Mouse (Mus musculus): ENCODE results near the gene Dand5. TPM values are rescaled to one million over a fixed set of nuclear protein-coding genes. Genes with fewer than 3 reads are reported as not detected.
"Not testable (repeated sequence)": the region's sequence is repeated elsewhere in the genome, so short reads cannot be mapped to it uniquely, and the experiment has no call there.

Gene Dand5
- polyA plus RNA-seq, 1 experiment from 2014 or later, result 5.2 TPM

DNA sequence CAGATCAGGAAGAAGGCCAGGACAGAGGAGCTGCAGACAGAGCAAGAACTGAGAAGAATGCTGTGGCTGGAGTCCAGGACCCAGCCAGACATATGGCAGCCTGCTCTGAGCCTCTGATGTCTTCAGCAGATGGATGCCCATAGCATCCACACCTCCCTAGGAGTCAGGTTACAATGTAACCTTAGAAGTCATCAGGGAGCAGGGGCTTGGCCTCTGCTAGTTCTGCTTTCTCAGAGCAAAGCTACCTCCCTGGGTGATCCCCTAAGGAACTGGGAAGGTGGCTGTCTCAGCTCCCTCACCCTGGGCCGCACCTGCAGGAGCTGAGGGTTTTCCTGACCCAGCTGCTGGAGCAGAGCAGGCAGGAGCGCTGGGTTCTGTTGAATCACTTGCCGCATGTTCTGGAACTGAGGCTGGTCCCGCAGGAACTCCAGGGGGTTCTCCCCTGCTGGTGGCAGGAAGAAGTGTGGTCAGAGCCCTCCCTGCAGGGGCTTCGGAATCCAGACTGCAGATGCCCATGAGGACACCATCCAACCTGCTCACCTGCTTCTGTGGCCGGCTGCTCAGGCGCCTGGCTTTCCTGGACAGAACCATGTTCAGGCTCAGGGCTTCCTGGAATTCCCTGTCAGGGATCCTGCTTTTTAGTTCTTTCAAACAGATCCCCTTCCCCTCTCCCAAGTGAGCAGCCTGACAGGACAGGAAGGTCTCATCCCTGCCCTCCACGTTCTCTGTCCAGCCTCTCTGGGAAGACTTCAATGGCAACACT is 14.7 kb upstream of the Dand5 start:
- peaks cover 27% of the 10 kb centered on the region for H3K4me1 ChIP-seq (replicated peaks; ENCODE audit: control insufficient read depth, insufficient read depth, low read length)
- ATAC-seq (replicated peaks; ENCODE audit: low FRiP score, low TSS enrichment, low read depth) (no peak), DNase-seq (ENCODE audit: low spot score) (peak; percentile 50)
- H3K9me3 ChIP-seq (ENCODE audit: control insufficient read depth, low read length), result no peaks in the 10 kb centered on the region
- WGBS, result 30% methylated on average over 8 of the region's 8 CpGs
- no peaks in the 10 kb centered on the region for H3K27me3 ChIP-seq (replicated peaks; ENCODE audit: control insufficient read depth, insufficient read depth, low read length)
- H3K9ac ChIP-seq (ENCODE audit: low read length), result no peak overlapping the region
- no peak overlapping the region for H3K4me3 ChIP-seq (ENCODE audit: low read depth, low read length)
- H3K27ac ChIP-seq (ENCODE audit: low read depth), result no peak overlapping the region
- no peak overlapping the region for H3K4me2 ChIP-seq (ENCODE audit: low read length)
- peaks cover 63% of the 10 kb centered on the region for H3K36me3 ChIP-seq (ENCODE audit: control insufficient read depth, insufficient read depth, low read length)

DNA sequence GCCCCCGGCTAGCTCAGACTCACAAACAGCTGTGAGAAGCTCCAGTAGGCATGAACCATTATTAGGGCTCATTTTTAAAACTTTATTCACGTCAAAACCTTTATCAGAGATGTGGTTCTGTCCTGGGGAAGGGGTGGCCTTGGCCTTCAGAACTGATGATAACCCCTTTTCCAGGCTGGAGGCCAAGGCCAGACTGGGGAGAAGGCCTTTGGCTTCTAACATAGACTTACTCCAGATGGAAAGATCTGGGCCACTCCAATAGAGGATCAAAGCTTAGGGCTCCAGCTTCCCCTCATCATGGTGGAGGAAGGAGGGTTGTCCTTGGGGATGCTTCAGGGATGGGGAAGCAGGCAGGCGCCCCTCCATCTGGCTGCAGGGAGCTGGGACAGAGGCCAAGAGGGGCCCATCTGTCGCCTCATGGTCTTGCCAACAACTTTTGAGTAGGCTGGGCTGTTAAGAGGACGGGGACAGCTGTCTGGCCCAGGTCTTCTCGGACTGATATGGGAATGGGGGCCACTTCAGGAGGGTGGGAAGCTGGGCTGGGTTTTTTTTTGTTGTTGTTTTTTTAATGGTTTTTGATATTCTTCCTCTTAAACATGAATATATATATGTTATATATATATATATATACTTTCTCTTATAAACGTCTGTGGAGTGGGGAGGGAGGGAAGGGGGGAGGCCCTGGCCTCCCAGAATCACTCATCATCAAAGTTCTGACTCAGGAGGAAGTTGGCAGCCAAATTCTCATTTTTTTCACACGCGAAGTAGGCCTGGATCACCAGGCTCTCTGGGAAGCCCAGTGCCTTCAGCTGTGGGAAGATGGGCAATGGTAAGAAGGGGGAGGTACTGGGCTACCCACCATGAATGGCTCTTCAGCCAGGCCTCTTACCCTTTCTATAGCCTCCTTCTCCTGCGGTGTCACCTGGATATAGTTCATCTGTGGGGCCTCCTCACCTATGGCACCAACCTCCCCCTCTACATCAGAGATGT is 12.5 kb upstream of the Dand5 start:
- WGBS, result 51% methylated on average over 10 of the region's 10 CpGs
- peaks cover 50% of the 10 kb centered on the region for H3K36me3 ChIP-seq (ENCODE audit: control insufficient read depth, insufficient read depth, low read length)
- peak; percentile 46 for DNase-seq (ENCODE audit: low spot score)

DNA sequence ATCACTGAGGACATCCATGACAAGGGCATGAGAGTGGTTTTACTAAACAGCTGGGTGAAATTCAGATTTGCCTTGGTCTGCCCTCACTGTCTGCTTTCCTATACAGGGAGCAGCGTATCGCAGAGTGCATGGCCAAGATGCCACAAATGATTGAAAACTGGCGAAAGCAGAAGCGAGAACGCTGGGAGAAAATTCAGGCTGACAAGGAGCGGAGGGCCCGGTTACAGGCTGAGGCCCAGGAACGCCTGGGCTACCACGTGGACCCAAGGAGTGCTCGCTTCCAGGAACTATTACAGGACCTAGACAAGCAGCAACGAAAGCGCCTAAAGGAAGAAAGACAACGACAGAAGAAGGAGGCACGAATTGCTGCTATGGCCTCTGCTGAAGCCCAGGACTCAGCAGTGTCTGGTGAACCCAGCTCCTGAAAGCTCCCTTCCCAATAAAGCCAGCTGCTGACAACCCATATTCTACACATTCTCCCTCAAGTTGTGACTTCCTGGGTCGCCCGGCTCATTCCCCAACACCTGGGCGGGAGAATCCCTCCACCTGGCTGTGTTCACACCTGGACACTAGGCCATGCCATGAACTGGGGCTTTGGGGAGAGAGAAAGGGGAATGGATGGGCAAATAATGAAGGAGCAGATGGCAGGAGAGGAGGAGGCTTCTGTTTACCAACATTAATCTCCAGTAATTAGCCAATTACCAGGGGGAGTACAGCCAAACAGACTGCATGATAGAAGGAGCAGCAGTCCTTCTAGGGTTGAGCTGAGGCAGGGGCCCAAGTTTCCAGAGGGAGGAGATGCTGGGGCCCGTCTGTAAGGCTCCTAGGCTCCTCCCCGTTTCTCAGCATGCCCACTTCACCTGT is 11.6 kb upstream of the Dand5 start:
- Histone ChIP-seq H3K9me3 (ENCODE audit: control insufficient read depth, low read length) (no peaks in the 10 kb centered on the region), H3K9ac (ENCODE audit: low read length) (no peak overlapping the region), H3K27me3 (replicated peaks; ENCODE audit: control insufficient read depth, insufficient read depth, low read length) (no peaks in the 10 kb centered on the region), H3K36me3 (ENCODE audit: control insufficient read depth, insufficient read depth, low read length) (peaks cover 50% of the 10 kb centered on the region), H3K4me3 (ENCODE audit: low read depth, low read length) (no peak overlapping the region), H3K4me2 (ENCODE audit: low read length) (no peak overlapping the region), H3K27ac (ENCODE audit: low read depth) (no peak overlapping the region), H3K4me1 (replicated peaks; ENCODE audit: control insufficient read depth, insufficient read depth, low read length) (peaks cover 23% of the 10 kb centered on the region)
- DNase-seq (ENCODE audit: low spot score) (peak; percentile 48), ATAC-seq (replicated peaks; ENCODE audit: low FRiP score, low TSS enrichment, low read depth) (no peak)
- WGBS, result 83% methylated on average over 19 of the region's 19 CpGs

More for the DNA sequence above, 12.5 kb upstream of the Dand5 start:
- Histone ChIP-seq H3K4me2 (ENCODE audit: low read length) (no peak overlapping the region), H3K27me3 (replicated peaks; ENCODE audit: control insufficient read depth, insufficient read depth, low read length) (no peaks in the 10 kb centered on the region), H3K4me3 (ENCODE audit: low read depth, low read length) (no peak overlapping the region), H3K9ac (ENCODE audit: low read length) (no peak overlapping the region), H3K4me1 (replicated peaks; ENCODE audit: control insufficient read depth, insufficient read depth, low read length) (peaks cover 27% of the 10 kb centered on the region), H3K27ac (ENCODE audit: low read depth) (no peak overlapping the region), H3K9me3 (ENCODE audit: control insufficient read depth, low read length) (no peaks in the 10 kb centered on the region)
- ATAC-seq (replicated peaks; ENCODE audit: low FRiP score, low TSS enrichment, low read depth), result no peak

DNA sequence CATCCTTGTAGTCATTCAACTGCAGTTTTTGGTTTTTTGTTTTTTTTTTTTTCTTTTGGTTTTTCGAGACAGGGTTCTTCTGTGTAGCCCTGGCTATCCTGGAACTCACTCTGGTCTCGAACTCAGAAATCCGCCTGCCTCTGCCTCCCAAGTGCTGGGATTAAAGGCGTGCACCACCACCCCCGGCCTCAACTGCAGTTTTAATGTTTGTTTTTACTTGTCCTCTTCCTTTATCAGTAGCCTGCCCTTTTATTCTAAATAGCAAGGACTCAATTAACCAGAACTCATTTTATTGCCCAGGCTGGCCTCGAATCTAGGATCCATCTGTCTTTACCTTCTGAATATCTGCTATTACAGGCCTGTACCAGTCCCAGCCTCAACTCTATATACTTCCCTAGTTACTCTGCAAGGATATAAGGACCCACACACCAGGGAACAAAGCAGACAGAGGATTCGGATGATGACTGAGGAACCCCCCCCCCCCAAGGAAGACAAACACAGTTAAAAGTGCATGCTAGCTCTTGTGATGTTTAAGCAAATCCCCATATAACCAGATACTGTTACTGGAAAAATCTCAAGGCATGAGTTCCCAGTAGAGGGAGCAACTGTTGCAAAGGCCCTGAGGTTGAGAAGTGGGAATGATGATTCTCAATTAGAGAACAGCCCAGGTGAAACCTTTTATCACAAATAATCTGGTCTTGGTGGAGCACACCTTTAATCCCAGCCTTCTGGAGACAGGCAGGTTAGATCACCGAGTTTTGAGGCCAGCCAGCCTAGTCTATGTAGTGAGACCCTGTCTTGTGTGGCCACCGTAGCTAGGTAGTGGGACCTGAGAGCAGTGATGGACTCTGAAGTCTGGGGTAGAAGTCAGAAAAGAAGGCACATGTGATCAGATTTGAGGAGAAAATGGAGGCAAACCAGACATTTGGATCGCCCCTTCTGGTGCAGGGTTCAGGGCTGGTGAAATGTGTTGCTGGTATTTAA is 10.4 kb upstream of the Dand5 start:
- no peak for ATAC-seq (replicated peaks; ENCODE audit: low FRiP score, low TSS enrichment, low read depth)
- DNase-seq (ENCODE audit: low spot score), result peak; percentile 50
- peaks cover 22% of the 10 kb centered on the region for H3K4me1 ChIP-seq (replicated peaks; ENCODE audit: control insufficient read depth, insufficient read depth, low read length)
- H3K9ac ChIP-seq (ENCODE audit: low read length), result peak overlapping the region; percentile 99
- 57% methylated on average over 10 of the region's 10 CpGs for WGBS
- peak overlapping the region; percentile 60 for H3K4me2 ChIP-seq (ENCODE audit: low read length)
- peak overlapping the region; percentile 93 for H3K27ac ChIP-seq (ENCODE audit: low read depth)
- H3K36me3 ChIP-seq (ENCODE audit: control insufficient read depth, insufficient read depth, low read length), result peaks cover 42% of the 10 kb centered on the region
- no peaks in the 10 kb centered on the region for H3K9me3 ChIP-seq (ENCODE audit: control insufficient read depth, low read length)
- no peaks in the 10 kb centered on the region for H3K27me3 ChIP-seq (replicated peaks; ENCODE audit: control insufficient read depth, insufficient read depth, low read length)
- H3K4me3 ChIP-seq (ENCODE audit: low read depth, low read length), result peak overlapping the region; percentile 100

DNA sequence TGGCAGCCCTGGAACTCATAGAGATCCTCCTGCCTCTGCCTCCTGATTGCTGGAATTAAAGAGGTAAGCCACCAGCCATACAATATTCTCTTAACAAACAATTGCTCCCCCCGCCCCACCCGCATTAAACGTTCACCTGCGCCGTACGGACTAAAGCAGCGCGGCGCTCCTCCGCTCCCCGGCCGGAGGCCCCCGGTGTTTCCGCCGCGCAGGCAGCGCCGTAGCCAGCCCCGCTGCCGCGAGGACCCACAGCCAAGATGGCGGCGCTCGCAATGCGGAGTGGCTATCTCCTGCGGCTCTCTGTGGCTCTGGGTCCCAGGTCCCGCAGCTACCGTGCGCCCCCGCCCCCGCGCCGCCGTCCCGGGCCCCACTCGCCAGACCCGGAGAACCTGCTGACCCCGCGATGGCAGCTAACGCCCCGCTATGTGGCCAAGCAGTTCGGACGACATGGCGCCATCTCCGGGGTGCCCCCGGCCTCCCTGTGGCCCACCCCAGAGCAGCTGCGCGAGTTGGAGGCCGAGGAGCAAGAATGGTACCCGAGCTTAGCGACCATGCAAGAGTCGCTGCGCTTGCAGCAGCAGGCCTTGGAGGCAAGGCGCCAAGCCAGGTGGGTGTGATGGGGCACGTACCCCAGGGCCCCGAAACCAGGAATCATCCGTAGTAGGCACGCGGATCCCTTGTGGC is 9.6 kb upstream of the Dand5 start:
- H3K27ac ChIP-seq (ENCODE audit: low read depth), result peak overlapping the region; percentile 93
- ATAC-seq (replicated peaks; ENCODE audit: low FRiP score, low TSS enrichment, low read depth), result peak; percentile 67; the same call in 1 of the 2 replicates
- H3K9ac ChIP-seq (ENCODE audit: low read length), result peak overlapping the region; percentile 99
- 2% methylated on average over 59 of the region's 59 CpGs for WGBS
- DNase-seq (ENCODE audit: low spot score), result peak; percentile 93
- H3K27me3 ChIP-seq (replicated peaks; ENCODE audit: control insufficient read depth, insufficient read depth, low read length), result no peaks in the 10 kb centered on the region
- H3K4me2 ChIP-seq (ENCODE audit: low read length), result peak overlapping the region; percentile 60
- peaks cover 22% of the 10 kb centered on the region for H3K4me1 ChIP-seq (replicated peaks; ENCODE audit: control insufficient read depth, insufficient read depth, low read length)
- H3K4me3 ChIP-seq (ENCODE audit: low read depth, low read length), result peak overlapping the region; percentile 100
- peaks cover 34% of the 10 kb centered on the region for H3K36me3 ChIP-seq (ENCODE audit: control insufficient read depth, insufficient read depth, low read length)
- no peaks in the 10 kb centered on the region for H3K9me3 ChIP-seq (ENCODE audit: control insufficient read depth, low read length)

DNA sequence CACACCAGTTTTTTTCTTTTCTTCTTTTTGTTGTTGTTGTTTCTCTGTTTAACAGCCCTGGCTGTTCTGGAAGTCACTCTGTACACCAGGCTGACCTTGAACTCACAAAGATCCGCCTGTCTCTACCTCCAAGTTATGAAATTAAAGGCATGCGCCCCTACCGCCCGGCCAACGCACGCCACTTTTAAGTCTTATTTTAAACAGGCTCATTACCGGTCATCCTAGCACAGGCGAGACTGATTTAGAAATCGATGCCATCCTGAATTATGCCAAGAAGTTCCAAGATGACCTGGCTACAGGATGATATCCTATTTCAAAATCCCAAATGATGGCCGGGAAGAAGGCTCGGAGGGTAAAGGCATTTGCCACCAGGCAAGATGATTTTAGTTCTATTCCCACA is 8.9 kb upstream of the Dand5 start, which contains the start of gene Gadd45gip1:
TSS of gene Gadd45gip1 (plus strand) at position 33 of the 400 bp plus-strand sequence.
- H3K4me2 ChIP-seq (ENCODE audit: low read length), result peak within 1 kb of the TSS; percentile 60
- ATAC-seq (replicated peaks; ENCODE audit: low FRiP score, low TSS enrichment, low read depth) (no peak), DNase-seq (ENCODE audit: low spot score) (no peak)
- H3K36me3 ChIP-seq (ENCODE audit: control insufficient read depth, insufficient read depth, low read length), result peaks cover 27% of the 10 kb centered on the region
- H3K27ac ChIP-seq (ENCODE audit: low read depth), result peak within 1 kb of the TSS; percentile 93
- no peaks in the 10 kb centered on the region for H3K27me3 ChIP-seq (replicated peaks; ENCODE audit: control insufficient read depth, insufficient read depth, low read length)
- WGBS, result 69% methylated on average over 11 of the region's 11 CpGs
- peaks cover 22% of the 10 kb centered on the region for H3K4me1 ChIP-seq (replicated peaks; ENCODE audit: control insufficient read depth, insufficient read depth, low read length)
- no peaks in the 10 kb centered on the region for H3K9me3 ChIP-seq (ENCODE audit: control insufficient read depth, low read length)
- H3K9ac ChIP-seq (ENCODE audit: low read length), result peak within 1 kb of the TSS; percentile 99
- H3K4me3 ChIP-seq (ENCODE audit: low read depth, low read length), result peak within 1 kb of the TSS; percentile 100

DNA sequence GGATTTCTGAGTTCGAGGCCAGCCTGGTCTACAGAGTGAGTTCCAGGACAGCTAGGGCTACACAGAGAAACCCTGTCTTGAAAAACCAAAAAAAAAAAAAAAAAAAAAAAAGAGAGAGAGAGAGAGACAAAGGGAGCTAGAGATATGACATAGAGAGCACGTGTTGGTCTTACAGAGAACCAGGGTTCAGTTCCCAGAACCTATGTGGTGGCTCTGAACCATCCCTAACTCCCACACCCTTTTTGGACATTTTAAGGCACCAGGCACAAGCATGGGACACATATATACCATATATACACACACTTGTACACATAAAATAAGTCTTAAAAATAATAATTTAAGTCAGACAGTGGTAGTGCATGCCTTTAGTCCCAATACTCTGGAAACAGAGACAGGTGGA is 3.9 kb upstream of the Dand5 start:
- ATAC-seq (replicated peaks; ENCODE audit: low FRiP score, low TSS enrichment, low read depth); H3K9me3 ChIP-seq (ENCODE audit: control insufficient read depth, low read length); H3K4me3 ChIP-seq (ENCODE audit: low read depth, low read length); H3K36me3 ChIP-seq (ENCODE audit: control insufficient read depth, insufficient read depth, low read length); H3K9ac ChIP-seq (ENCODE audit: low read length); DNase-seq (ENCODE audit: low spot score); H3K27ac ChIP-seq (ENCODE audit: low read depth); H3K4me2 ChIP-seq (ENCODE audit: low read length); H3K27me3 ChIP-seq (replicated peaks; ENCODE audit: control insufficient read depth, insufficient read depth, low read length): not testable (repeated sequence)
- 88% methylated on average over 1 of the region's 2 CpGs for WGBS
- peaks cover 15% of the 10 kb centered on the region for H3K4me1 ChIP-seq (replicated peaks; ENCODE audit: control insufficient read depth, insufficient read depth, low read length)

All from intestine, embryonic 14.5 days (tissue).